Mouse (Mus musculus): ENCODE measurements at regions not wholly inside any gene's neighbourhood (a gene's known extent, or its start where the extent isn't known, plus 50 kb on each side); places are given as distances from the start of the nearest gene placed in this dataset.
A peak's percentile ranks its signal among the peaks of the same experiment; 100 is the strongest.

GRCm38 (mm10) chr7:39596403-39596802, 78.8 kb downstream of the Zfp619 start:
- peak; percentile 53 for TF ChIP-seq CTCF (IDR thresholded peaks at IDR 0.05; ENCODE audit: low read depth)
- Histone ChIP-seq H3K9ac (ENCODE audit: low read depth, low read length) (no peak overlapping the region), H3K4me2 (ENCODE audit: low read length) (no peak overlapping the region), H3K4me1 (replicated peaks; ENCODE audit: insufficient read depth, low read length) (no peaks in the 10 kb centered on the region), H3K4me3 (replicated peaks; ENCODE audit: low read depth, low read length) (no peak overlapping the region), H3K27ac (no peak overlapping the region), H3K27me3 (ENCODE audit: insufficient read depth, low read length) (no peaks in the 10 kb centered on the region), H3K36me3 (ENCODE audit: insufficient read depth, low read length) (no peaks in the 10 kb centered on the region), H3K9me3 (replicated peaks; ENCODE audit: low read length) (no peaks in the 10 kb centered on the region)
- DNase-seq (ENCODE audit: low spot score) (peak; percentile 63), ATAC-seq (replicated peaks; ENCODE audit: low FRiP score, low read depth) (no peak)

GRCm38 (mm10) chr7:39613767-39614166, 96.2 kb downstream of the Zfp619 start:
- no peak overlapping the region for H3K4me2 ChIP-seq (ENCODE audit: low read length)
- no peaks in the 10 kb centered on the region for H3K4me1 ChIP-seq (replicated peaks; ENCODE audit: insufficient read depth, low read length)
- WGBS: 82% methylated on average over 4 of the region's 4 CpGs
- H3K9me3 ChIP-seq (replicated peaks; ENCODE audit: low read length): no peaks in the 10 kb centered on the region
- H3K27ac ChIP-seq: no peak overlapping the region
- H3K9ac ChIP-seq (ENCODE audit: low read depth, low read length): no peak overlapping the region
- ATAC-seq (replicated peaks; ENCODE audit: low FRiP score, low read depth) (no peak), DNase-seq (ENCODE audit: low spot score) (no peak)
- no peaks in the 10 kb centered on the region for H3K27me3 ChIP-seq (ENCODE audit: insufficient read depth, low read length)
- no peak for TF ChIP-seq CTCF (IDR thresholded peaks at IDR 0.05; ENCODE audit: low read depth)
- no peaks in the 10 kb centered on the region for H3K36me3 ChIP-seq (ENCODE audit: insufficient read depth, low read length)
- no peak overlapping the region for H3K4me3 ChIP-seq (replicated peaks; ENCODE audit: low read depth, low read length)

- no peaks in the 10 kb centered on the region for H3K36me3 ChIP-seq (ENCODE audit: insufficient read depth, low read length)
- TF ChIP-seq CTCF (IDR thresholded peaks at IDR 0.05; ENCODE audit: low read depth): no peak
- 85% methylated on average over 2 of the region's 2 CpGs for WGBS
- no peak overlapping the region for H3K4me3 ChIP-seq (replicated peaks; ENCODE audit: low read depth, low read length)
- H3K9ac ChIP-seq (ENCODE audit: low read depth, low read length): no peak overlapping the region
- no peak overlapping the region for H3K4me2 ChIP-seq (ENCODE audit: low read length)
- no peak for DNase-seq (ENCODE audit: low spot score)
- ATAC-seq (replicated peaks; ENCODE audit: low FRiP score, low read depth): no peak
- no peaks in the 10 kb centered on the region for H3K27me3 ChIP-seq (ENCODE audit: insufficient read depth, low read length)
- H3K27ac ChIP-seq: no peak overlapping the region
- H3K4me1 ChIP-seq (replicated peaks; ENCODE audit: insufficient read depth, low read length): no peaks in the 10 kb centered on the region
- no peaks in the 10 kb centered on the region for H3K9me3 ChIP-seq (replicated peaks; ENCODE audit: low read length)
Measured at GRCm38 (mm10) chr7:39615092-39615491, 97.5 kb downstream of the Zfp619 start.

GRCm38 (mm10) chr7:39621796-39622195, 104.2 kb downstream of the Zfp619 start:
- Histone ChIP-seq H3K9ac (ENCODE audit: low read depth, low read length) (no peak overlapping the region), H3K4me2 (ENCODE audit: low read length) (no peak overlapping the region), H3K9me3 (replicated peaks; ENCODE audit: low read length) (no peaks in the 10 kb centered on the region), H3K4me1 (replicated peaks; ENCODE audit: insufficient read depth, low read length) (no peaks in the 10 kb centered on the region), H3K27me3 (ENCODE audit: insufficient read depth, low read length) (no peaks in the 10 kb centered on the region), H3K4me3 (replicated peaks; ENCODE audit: low read depth, low read length) (no peak overlapping the region), H3K27ac (no peak overlapping the region), H3K36me3 (ENCODE audit: insufficient read depth, low read length) (no peaks in the 10 kb centered on the region)
- no peak for DNase-seq (ENCODE audit: low spot score)
- no peak for ATAC-seq (replicated peaks; ENCODE audit: low FRiP score, low read depth)
- WGBS: 79% methylated on average over 2 of the region's 2 CpGs
- no peak for TF ChIP-seq CTCF (IDR thresholded peaks at IDR 0.05; ENCODE audit: low read depth)

GRCm38 (mm10) chr7:39632836-39633235, 115.3 kb downstream of the Zfp619 start:
- Histone ChIP-seq H3K36me3 (ENCODE audit: insufficient read depth, low read length) (no peaks in the 10 kb centered on the region), H3K27ac (no peak overlapping the region), H3K9me3 (replicated peaks; ENCODE audit: low read length) (no peaks in the 10 kb centered on the region), H3K9ac (ENCODE audit: low read depth, low read length) (no peak overlapping the region), H3K4me2 (ENCODE audit: low read length) (no peak overlapping the region), H3K4me3 (replicated peaks; ENCODE audit: low read depth, low read length) (no peak overlapping the region), H3K4me1 (replicated peaks; ENCODE audit: insufficient read depth, low read length) (no peaks in the 10 kb centered on the region), H3K27me3 (ENCODE audit: insufficient read depth, low read length) (no peaks in the 10 kb centered on the region)
- ATAC-seq (replicated peaks; ENCODE audit: low FRiP score, low read depth) (no peak), DNase-seq (ENCODE audit: low spot score) (peak; percentile 12)
- 39% methylated on average over 3 of the region's 3 CpGs for WGBS
- TF ChIP-seq CTCF (IDR thresholded peaks at IDR 0.05; ENCODE audit: low read depth): no peak

GRCm38 (mm10) chr7:39642333-39642732, 124.8 kb downstream of the Zfp619 start:
- TF ChIP-seq CTCF (IDR thresholded peaks at IDR 0.05; ENCODE audit: low read depth): no peak
- H3K9me3 ChIP-seq (replicated peaks; ENCODE audit: low read length): no peaks in the 10 kb centered on the region
- no peaks in the 10 kb centered on the region for H3K36me3 ChIP-seq (ENCODE audit: insufficient read depth, low read length)
- no peak overlapping the region for H3K4me2 ChIP-seq (ENCODE audit: low read length)
- H3K4me1 ChIP-seq (replicated peaks; ENCODE audit: insufficient read depth, low read length): no peaks in the 10 kb centered on the region
- WGBS: 89% methylated on average over 4 of the region's 4 CpGs
- DNase-seq (ENCODE audit: low spot score) (no peak), ATAC-seq (replicated peaks; ENCODE audit: low FRiP score, low read depth) (no peak)
- no peak overlapping the region for H3K4me3 ChIP-seq (replicated peaks; ENCODE audit: low read depth, low read length)
- no peak overlapping the region for H3K9ac ChIP-seq (ENCODE audit: low read depth, low read length)
- no peak overlapping the region for H3K27ac ChIP-seq
- H3K27me3 ChIP-seq (ENCODE audit: insufficient read depth, low read length): no peaks in the 10 kb centered on the region

GRCm38 (mm10) chr7:39643323-39643722, 125.8 kb downstream of the Zfp619 start:
- 19% methylated on average over 1 of the region's 1 CpGs for WGBS
- no peaks in the 10 kb centered on the region for H3K27me3 ChIP-seq (ENCODE audit: insufficient read depth, low read length)
- no peak for TF ChIP-seq CTCF (IDR thresholded peaks at IDR 0.05; ENCODE audit: low read depth)

More at GRCm38 (mm10) chr7:39643323-39643722, 125.8 kb downstream of the Zfp619 start:
- Histone ChIP-seq H3K9me3 (replicated peaks; ENCODE audit: low read length) (no peaks in the 10 kb centered on the region), H3K36me3 (ENCODE audit: insufficient read depth, low read length) (no peaks in the 10 kb centered on the region), H3K27ac (no peak overlapping the region), H3K9ac (ENCODE audit: low read depth, low read length) (no peak overlapping the region), H3K4me2 (ENCODE audit: low read length) (no peak overlapping the region), H3K4me1 (replicated peaks; ENCODE audit: insufficient read depth, low read length) (no peaks in the 10 kb centered on the region), H3K4me3 (replicated peaks; ENCODE audit: low read depth, low read length) (no peak overlapping the region)
- ATAC-seq (replicated peaks; ENCODE audit: low FRiP score, low read depth) (no peak), DNase-seq (ENCODE audit: low spot score) (no peak)

Measured in kidney, postnatal 0 days (tissue).